Mouse (Mus musculus): ENCODE measurements around the gene Olfr628. TPM values are rescaled to one million over a fixed set of nuclear protein-coding genes. Genes with fewer than 3 reads are reported as not detected.
"Not testable (repeated sequence)": the region's sequence is repeated elsewhere in the genome, so short reads cannot be mapped to it uniquely, and the experiment has no call there.

Olfr628 gene
- polyA plus RNA-seq, 1 experiment, result not detected

DNA sequence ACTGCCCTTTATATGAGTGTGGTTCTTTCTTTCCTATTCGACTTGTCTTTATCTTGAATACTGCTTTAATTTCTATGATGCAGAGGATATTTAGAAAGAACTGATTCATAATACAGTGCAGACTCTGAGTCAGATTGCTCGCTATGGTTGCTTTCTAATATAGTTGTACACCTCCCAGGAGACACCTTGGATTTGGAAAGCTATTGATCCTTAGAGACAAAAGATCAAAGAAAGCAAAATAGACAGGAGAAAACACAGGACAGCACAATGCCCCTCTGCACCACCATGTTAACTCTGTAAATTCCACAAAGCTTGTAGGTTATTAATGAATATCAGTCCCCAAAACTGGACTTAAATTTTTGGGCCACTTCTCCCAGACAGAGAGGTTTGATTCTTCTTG is 14.7 kb downstream of the Olfr628 start, which contains the start of gene Olfr629:
TSS of gene Olfr629 (minus strand) at position 101 of the 400 bp plus-strand sequence.
- Histone ChIP-seq H3K36me3 (ENCODE audit: control insufficient read depth, insufficient read depth) (no peaks in the 10 kb centered on the region), H3K79me3 (ENCODE audit: low read depth) (no peaks in the 10 kb centered on the region), H3K79me2 (ENCODE audit: control insufficient read depth, insufficient read depth) (no peaks in the 10 kb centered on the region), H3ac (ENCODE audit: control insufficient read depth, insufficient read length, low read depth) (no peak within 1 kb of the TSS), H3K4me3 (ENCODE audit: insufficient read depth, poor library complexity, severe bottlenecking) (no peak within 1 kb of the TSS), H3K27me3 (ENCODE audit: control insufficient read depth, insufficient read depth, insufficient read length) (no peaks in the 10 kb centered on the region)
- TF ChIP-seq USF1 (IDR thresholded peaks at IDR 0.05; ENCODE audit: low read depth), result no peak
- TF ChIP-seq CEBPB (IDR thresholded peaks at IDR 0.05; ENCODE audit: low read depth), result no peak
- no peak for TF ChIP-seq MAX (IDR thresholded peaks at IDR 0.05)
- no peak for TF ChIP-seq MYOG (IDR thresholded peaks at IDR 0.05; ENCODE audit: control insufficient read depth, extremely low read depth, insufficient read length)
- no peak for TF ChIP-seq MYOD1 (IDR thresholded peaks at IDR 0.05; ENCODE audit: control insufficient read depth, insufficient read length, low read depth)
- TF ChIP-seq CTCF (IDR thresholded peaks at IDR 0.05; ENCODE audit: control insufficient read depth, insufficient read depth, insufficient read length), result no peak
- no peak for TF ChIP-seq FOSL1 (IDR thresholded peaks at IDR 0.05; ENCODE audit: insufficient read depth, low read length, poor library complexity, severe bottlenecking)

- Histone ChIP-seq H3K4me3 (ENCODE audit: insufficient read depth, poor library complexity, severe bottlenecking) (no peak within 1 kb of the TSS), H3K79me2 (ENCODE audit: control insufficient read depth, insufficient read depth) (no peaks in the 10 kb centered on the region), H3ac (ENCODE audit: control insufficient read depth, insufficient read length, low read depth) (no peak within 1 kb of the TSS), H3K27me3 (ENCODE audit: control insufficient read depth, insufficient read depth, insufficient read length) (no peaks in the 10 kb centered on the region), H3K79me3 (ENCODE audit: low read depth) (no peaks in the 10 kb centered on the region), H3K36me3 (ENCODE audit: control insufficient read depth, insufficient read depth) (no peaks in the 10 kb centered on the region)
- TF ChIP-seq CTCF (IDR thresholded peaks at IDR 0.05; ENCODE audit: control insufficient read depth, insufficient read depth, insufficient read length), result no peak
- no peak for TF ChIP-seq CEBPB (IDR thresholded peaks at IDR 0.05; ENCODE audit: low read depth)
These were observed 27.1 kb downstream of the Olfr628 start, which contains the start of gene Olfr630 for GRCm38 (mm10) chr7:103757233-103757632. Gene Olfr630 (minus strand): TSS chr7:103757333.

- H3ac ChIP-seq (ENCODE audit: control insufficient read depth, insufficient read length, low read depth); H3K27me3 ChIP-seq (ENCODE audit: control insufficient read depth, insufficient read depth, insufficient read length); H3K79me2 ChIP-seq (ENCODE audit: control insufficient read depth, insufficient read depth); H3K4me3 ChIP-seq (ENCODE audit: insufficient read depth, poor library complexity, severe bottlenecking); H3K79me3 ChIP-seq (ENCODE audit: low read depth); H3K36me3 ChIP-seq (ENCODE audit: control insufficient read depth, insufficient read depth): not testable (repeated sequence)
These were observed 32.0 kb downstream of the Olfr628 start for GRCm38 (mm10) chr7:103762212-103762611.

- not testable (repeated sequence) for H3K4me3 ChIP-seq (ENCODE audit: insufficient read depth, poor library complexity, severe bottlenecking); H3K36me3 ChIP-seq (ENCODE audit: control insufficient read depth, insufficient read depth); H3K79me3 ChIP-seq (ENCODE audit: low read depth); H3ac ChIP-seq (ENCODE audit: control insufficient read depth, insufficient read length, low read depth); H3K27me3 ChIP-seq (ENCODE audit: control insufficient read depth, insufficient read depth, insufficient read length); H3K79me2 ChIP-seq (ENCODE audit: control insufficient read depth, insufficient read depth)
These were observed 37.5 kb downstream of the Olfr628 start for GRCm38 (mm10) chr7:103767687-103768086.

GRCm38 (mm10) chr7:103771494-103771893 is 41.3 kb downstream of the Olfr628 start, which contains the start of gene Olfr69:
Gene Olfr69 (minus strand): TSS chr7:103771594.
- H3K27me3 ChIP-seq (ENCODE audit: control insufficient read depth, insufficient read depth, insufficient read length), result no peaks in the 10 kb centered on the region
- TF ChIP-seq FOSL1 (IDR thresholded peaks at IDR 0.05; ENCODE audit: insufficient read depth, low read length, poor library complexity, severe bottlenecking), result no peak
- no peak for TF ChIP-seq MYOG (IDR thresholded peaks at IDR 0.05; ENCODE audit: control insufficient read depth, extremely low read depth, insufficient read length)
- TF ChIP-seq MAX (IDR thresholded peaks at IDR 0.05), result no peak
- no peak for TF ChIP-seq USF1 (IDR thresholded peaks at IDR 0.05; ENCODE audit: low read depth)
- TF ChIP-seq MYOD1 (IDR thresholded peaks at IDR 0.05; ENCODE audit: control insufficient read depth, insufficient read length, low read depth), result no peak
- TF ChIP-seq CTCF (IDR thresholded peaks at IDR 0.05; ENCODE audit: control insufficient read depth, insufficient read depth, insufficient read length), result no peak
- no peak for TF ChIP-seq CEBPB (IDR thresholded peaks at IDR 0.05; ENCODE audit: low read depth)
- no peaks in the 10 kb centered on the region for H3K79me3 ChIP-seq (ENCODE audit: low read depth)
- H3K4me3 ChIP-seq (ENCODE audit: insufficient read depth, poor library complexity, severe bottlenecking), result no peak within 1 kb of the TSS
- H3ac ChIP-seq (ENCODE audit: control insufficient read depth, insufficient read length, low read depth), result no peak within 1 kb of the TSS
- no peaks in the 10 kb centered on the region for H3K79me2 ChIP-seq (ENCODE audit: control insufficient read depth, insufficient read depth)
- H3K36me3 ChIP-seq (ENCODE audit: control insufficient read depth, insufficient read depth), result no peaks in the 10 kb centered on the region

DNA sequence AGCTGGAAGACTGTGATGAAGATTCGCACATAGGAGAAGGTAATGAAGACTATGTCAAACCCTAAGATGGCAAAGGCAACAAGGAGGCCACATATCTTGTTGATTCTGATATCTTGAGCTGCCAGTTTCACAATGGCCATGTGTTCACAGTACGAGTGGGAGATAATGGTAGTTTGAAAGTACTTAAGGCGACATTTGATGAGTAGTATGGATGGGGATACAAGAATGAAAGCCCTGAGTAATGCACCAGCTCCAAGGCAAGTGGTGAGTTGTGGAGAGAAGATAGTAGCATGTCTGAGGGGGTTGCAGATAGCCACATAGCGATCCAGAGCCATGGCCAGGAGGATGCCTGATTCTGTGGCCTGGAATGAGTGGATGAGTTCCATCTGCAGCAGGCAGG is 47.5 kb downstream of the Olfr628 start:
- H3K79me2 ChIP-seq (ENCODE audit: control insufficient read depth, insufficient read depth); H3K36me3 ChIP-seq (ENCODE audit: control insufficient read depth, insufficient read depth); H3K4me3 ChIP-seq (ENCODE audit: insufficient read depth, poor library complexity, severe bottlenecking); H3K79me3 ChIP-seq (ENCODE audit: low read depth); H3ac ChIP-seq (ENCODE audit: control insufficient read depth, insufficient read length, low read depth); H3K27me3 ChIP-seq (ENCODE audit: control insufficient read depth, insufficient read depth, insufficient read length): not testable (repeated sequence)

GRCm38 (mm10) chr7:103779598-103779997 is 49.4 kb downstream of the Olfr628 start, which contains the start of gene Olfr68:
Gene Olfr68 (minus strand): TSS chr7:103779698.
- no peak within 1 kb of the TSS for H3K4me3 ChIP-seq (ENCODE audit: insufficient read depth, poor library complexity, severe bottlenecking)
- no peaks in the 10 kb centered on the region for H3K36me3 ChIP-seq (ENCODE audit: control insufficient read depth, insufficient read depth)
- no peaks in the 10 kb centered on the region for H3K79me2 ChIP-seq (ENCODE audit: control insufficient read depth, insufficient read depth)
- TF ChIP-seq CTCF (IDR thresholded peaks at IDR 0.05; ENCODE audit: control insufficient read depth, insufficient read depth, insufficient read length) (no peak), FOSL1 (IDR thresholded peaks at IDR 0.05; ENCODE audit: insufficient read depth, low read length, poor library complexity, severe bottlenecking) (no peak), MYOD1 (IDR thresholded peaks at IDR 0.05; ENCODE audit: control insufficient read depth, insufficient read length, low read depth) (no peak), MAX (IDR thresholded peaks at IDR 0.05) (no peak), CEBPB (IDR thresholded peaks at IDR 0.05; ENCODE audit: low read depth) (no peak), MYOG (IDR thresholded peaks at IDR 0.05; ENCODE audit: control insufficient read depth, extremely low read depth, insufficient read length) (no peak), USF1 (IDR thresholded peaks at IDR 0.05; ENCODE audit: low read depth) (no peak)
- no peaks in the 10 kb centered on the region for H3K79me3 ChIP-seq (ENCODE audit: low read depth)
- no peaks in the 10 kb centered on the region for H3K27me3 ChIP-seq (ENCODE audit: control insufficient read depth, insufficient read depth, insufficient read length)
- no peak within 1 kb of the TSS for H3ac ChIP-seq (ENCODE audit: control insufficient read depth, insufficient read length, low read depth)

Other genes with a start within 250 kb of the Olfr628 start
- not detected for gene Olfr609, start 232.3 kb upstream of the Olfr628 start, polyA plus RNA-seq (2012; fragmentation: generic; extraction: Trizol)
- not detected for gene Olfr610, start 218.3 kb upstream of the Olfr628 start, polyA plus RNA-seq (2012; fragmentation: generic; extraction: Trizol)
- not detected for gene Olfr611, start 209.5 kb upstream of the Olfr628 start, polyA plus RNA-seq (2012; fragmentation: generic; extraction: Trizol)
- not detected for gene Olfr612, start 187.7 kb upstream of the Olfr628 start, polyA plus RNA-seq (2012; fragmentation: generic; extraction: Trizol)
- not detected for gene Olfr613, start 182.3 kb upstream of the Olfr628 start, polyA plus RNA-seq (2012; fragmentation: generic; extraction: Trizol)
- gene Olfr615, start 174.3 kb upstream of the Olfr628 start, polyA plus RNA-seq (2012; fragmentation: generic; extraction: Trizol), result not detected
- gene Olfr616, start 161.2 kb upstream of the Olfr628 start, polyA plus RNA-seq (2012; fragmentation: generic; extraction: Trizol), result not detected
- gene Olfr617, start 157.3 kb upstream of the Olfr628 start, polyA plus RNA-seq (2012; fragmentation: generic; extraction: Trizol), result not detected
- not detected for gene Olfr618, start 140.3 kb upstream of the Olfr628 start, polyA plus RNA-seq (2012; fragmentation: generic; extraction: Trizol)
- not detected for gene Olfr619, start 129.8 kb upstream of the Olfr628 start, polyA plus RNA-seq (2012; fragmentation: generic; extraction: Trizol)
- not detected for gene Olfr620, start 117.8 kb upstream of the Olfr628 start, polyA plus RNA-seq (2012; fragmentation: generic; extraction: Trizol)
- gene Olfr622, start 87.7 kb upstream of the Olfr628 start, polyA plus RNA-seq (2012; fragmentation: generic; extraction: Trizol), result not detected
- not detected for gene Olfr623, start 66.7 kb upstream of the Olfr628 start, polyA plus RNA-seq (2012; fragmentation: generic; extraction: Trizol)
- gene Olfr624, start 59.2 kb upstream of the Olfr628 start, polyA plus RNA-seq (2012; fragmentation: generic; extraction: Trizol), result under 0.01 TPM
- gene Olfr625-ps1, start 47.7 kb upstream of the Olfr628 start, polyA plus RNA-seq (2012; fragmentation: generic; extraction: Trizol), result not detected
- not detected for gene Olfr243, start 15.7 kb upstream of the Olfr628 start, polyA plus RNA-seq (2012; fragmentation: generic; extraction: Trizol)
- not detected for gene Olfr629, start 14.6 kb downstream of the Olfr628 start, polyA plus RNA-seq (2012; fragmentation: generic; extraction: Trizol)
- gene Olfr630, start 27.0 kb downstream of the Olfr628 start, polyA plus RNA-seq (2012; fragmentation: generic; extraction: Trizol), result not detected
- gene Olfr69, start 41.2 kb downstream of the Olfr628 start, polyA plus RNA-seq (2012; fragmentation: generic; extraction: Trizol), result not detected
- gene Olfr68, start 49.3 kb downstream of the Olfr628 start, polyA plus RNA-seq (2012; fragmentation: generic; extraction: Trizol), result not detected
- gene Olfr67, start 61.4 kb downstream of the Olfr628 start, polyA plus RNA-seq (2012; fragmentation: generic; extraction: Trizol), result not detected
- gene Hbb-bt, start 83.6 kb downstream of the Olfr628 start, polyA plus RNA-seq (2012; fragmentation: generic; extraction: Trizol), result not detected
- not detected for gene Hbb-bs, start 97.7 kb downstream of the Olfr628 start, polyA plus RNA-seq (2012; fragmentation: generic; extraction: Trizol)
- gene Hbb-bh2, start 110.1 kb downstream of the Olfr628 start, polyA plus RNA-seq (2012; fragmentation: generic; extraction: Trizol), result not detected
- not detected for gene Hbb-bh1, start 112.8 kb downstream of the Olfr628 start, polyA plus RNA-seq (2012; fragmentation: generic; extraction: Trizol)
- not detected for gene Hbb-y, start 122.8 kb downstream of the Olfr628 start, polyA plus RNA-seq (2012; fragmentation: generic; extraction: Trizol)
- not detected for gene Olfr66, start 155.9 kb downstream of the Olfr628 start, polyA plus RNA-seq (2012; fragmentation: generic; extraction: Trizol)
- gene Olfr64, start 164.1 kb downstream of the Olfr628 start, polyA plus RNA-seq (2012; fragmentation: generic; extraction: Trizol), result not detected
- gene Olfr65, start 173.1 kb downstream of the Olfr628 start, polyA plus RNA-seq (2012; fragmentation: generic; extraction: Trizol), result not detected
- gene Olfr631, start 198.5 kb downstream of the Olfr628 start, polyA plus RNA-seq (2012; fragmentation: generic; extraction: Trizol), result not detected
- gene Olfr632, start 204.0 kb downstream of the Olfr628 start, polyA plus RNA-seq (2012; fragmentation: generic; extraction: Trizol), result not detected
- gene Olfr633, start 214.1 kb downstream of the Olfr628 start, polyA plus RNA-seq (2012; fragmentation: generic; extraction: Trizol), result not detected
- not detected for gene Olfr635, start 240.8 kb downstream of the Olfr628 start, polyA plus RNA-seq (2012; fragmentation: generic; extraction: Trizol)